Comparison of ENCODE assay signal across 8 mouse cellular contexts in genomic region chr5:138757135-138757534, GRCm38 (mm10). TPM values are rescaled to one million over a fixed set of nuclear protein-coding genes. Genes with fewer than 3 reads are reported as not detected.
DNase-seq lines count a peak whose midpoint lies in the region; ATAC-seq and TF ChIP-seq lines count a peak whose summit lies in the region.

No protein-coding gene starts in this region.

- H3K4me2 ChIP-seq in kidney, postnatal 0 days (ENCODE audit: low read length), result peak overlapping the region; percentile 93
- peak overlapping the region; percentile 95 for H3K4me2 ChIP-seq in forebrain, embryonic 12.5 days
- H3K4me2 ChIP-seq in limb, embryonic 15.5 days, result peak overlapping the region; percentile 96; the same call in 1 of the 2 replicates
- peak overlapping the region; percentile 90 for H3K4me2 ChIP-seq in neural tube, embryonic 12.5 days (replicated peaks)

- WGBS in kidney, postnatal 0 days, result 59% methylated on average over 6 of the region's 6 CpGs
- 58% methylated on average over 6 of the region's 6 CpGs for WGBS in forebrain, embryonic 12.5 days
- WGBS in limb, embryonic 15.5 days, result 74% methylated on average over 6 of the region's 6 CpGs
- 59% methylated on average over 6 of the region's 6 CpGs for WGBS in neural tube, embryonic 12.5 days
- WGBS in thymus, adult 2 months, result 87% methylated on average over 6 of the region's 6 CpGs

- H3K27me3 ChIP-seq in kidney, postnatal 0 days (ENCODE audit: insufficient read depth, low read length), result no peaks in the 10 kb centered on the region
- H3K27me3 ChIP-seq in forebrain, embryonic 12.5 days, result peaks cover 46% of the 10 kb centered on the region
- H3K27me3 ChIP-seq in limb, embryonic 15.5 days, result peaks cover 51% of the 10 kb centered on the region
- H3K27me3 ChIP-seq in neural tube, embryonic 12.5 days (replicated peaks), result peaks cover 6% of the 10 kb centered on the region; the same call in 1 of the 2 replicates
- H3K27me3 ChIP-seq in thymus, adult 2 months (ENCODE audit: control insufficient read depth, insufficient read depth, low read length), result peaks cover 2% of the 10 kb centered on the region

- no peaks in the 10 kb centered on the region for H3K9me3 ChIP-seq in kidney, postnatal 0 days (replicated peaks; ENCODE audit: low read length)
- H3K9me3 ChIP-seq in forebrain, embryonic 12.5 days, result no peaks in the 10 kb centered on the region
- no peaks in the 10 kb centered on the region for H3K9me3 ChIP-seq in limb, embryonic 15.5 days
- no peaks in the 10 kb centered on the region for H3K9me3 ChIP-seq in neural tube, embryonic 12.5 days

- peak overlapping the region; percentile 44; the same call in 1 of the 2 replicates for H3K9ac ChIP-seq in kidney, postnatal 0 days (ENCODE audit: low read depth, low read length)
- peak overlapping the region; percentile 80 for H3K9ac ChIP-seq in forebrain, embryonic 12.5 days
- H3K9ac ChIP-seq in limb, embryonic 15.5 days, result no peak overlapping the region
- H3K9ac ChIP-seq in neural tube, embryonic 12.5 days, result peak overlapping the region; percentile 88

- H3K27ac ChIP-seq in kidney, postnatal 0 days, result peak overlapping the region; percentile 85
- H3K27ac ChIP-seq in forebrain, embryonic 12.5 days, result no peak overlapping the region; the same call in 1 of the 2 replicates
- no peak overlapping the region for H3K27ac ChIP-seq in limb, embryonic 15.5 days
- peak overlapping the region; percentile 84; the same call in 1 of the 2 replicates for H3K27ac ChIP-seq in neural tube, embryonic 12.5 days
- no peak overlapping the region for H3K27ac ChIP-seq in thymus, adult 2 months (ENCODE audit: control insufficient read depth, insufficient read depth, low read length)

- TF ChIP-seq POLR2A in thymus, adult 2 months (IDR thresholded peaks at IDR 0.05; ENCODE audit: control insufficient read depth, extremely low read depth, insufficient read depth, low read length, poor library complexity), result no peak

- no peak for DNase-seq in kidney, postnatal 0 days (ENCODE audit: low spot score)
- DNase-seq in kidney, postnatal 36 days, result no peak
- DNase-seq in thymus, adult 2 months, result no peak
- DNase-seq in layer of hippocampus, adult 9-10 months (ENCODE audit: low spot score), result no peak

- 0 out of 2 replicates have a peak, but pooled peaks cover 4% of the 10 kb centered on the region for H3K36me3 ChIP-seq in kidney, postnatal 0 days (ENCODE audit: insufficient read depth, low read length)
- peaks cover 15% of the 10 kb centered on the region for H3K36me3 ChIP-seq in forebrain, embryonic 12.5 days (replicated peaks)
- 0 out of 2 replicates have a peak, but pooled peaks cover 3% of the 10 kb centered on the region for H3K36me3 ChIP-seq in limb, embryonic 15.5 days
- peaks cover 15% of the 10 kb centered on the region; the same call in 1 of the 2 replicates for H3K36me3 ChIP-seq in neural tube, embryonic 12.5 days
- no peaks in the 10 kb centered on the region for H3K36me3 ChIP-seq in thymus, adult 2 months (ENCODE audit: control insufficient read depth, insufficient read depth, low read length)

- peak overlapping the region; percentile 61 for H3K4me3 ChIP-seq in kidney, postnatal 0 days (replicated peaks; ENCODE audit: low read depth, low read length)
- H3K4me3 ChIP-seq in forebrain, embryonic 12.5 days (replicated peaks), result peak overlapping the region; percentile 67
- H3K4me3 ChIP-seq in limb, embryonic 15.5 days, result no peak overlapping the region
- peak overlapping the region; percentile 69 for H3K4me3 ChIP-seq in neural tube, embryonic 12.5 days
- no peak overlapping the region for H3K4me3 ChIP-seq in thymus, adult 2 months (ENCODE audit: control insufficient read depth, insufficient read depth, low read length)

- peaks cover 38% of the 10 kb centered on the region for H3K4me1 ChIP-seq in kidney, postnatal 0 days (replicated peaks; ENCODE audit: insufficient read depth, low read length)
- peaks cover 58% of the 10 kb centered on the region for H3K4me1 ChIP-seq in forebrain, embryonic 12.5 days
- H3K4me1 ChIP-seq in limb, embryonic 15.5 days, result peaks cover 47% of the 10 kb centered on the region
- H3K4me1 ChIP-seq in neural tube, embryonic 12.5 days, result peaks cover 75% of the 10 kb centered on the region
- no peaks in the 10 kb centered on the region for H3K4me1 ChIP-seq in thymus, adult 2 months (replicated peaks; ENCODE audit: control insufficient read depth, insufficient read depth, low read length)

- TF ChIP-seq CTCF in kidney, postnatal 0 days (IDR thresholded peaks at IDR 0.05; ENCODE audit: low read depth), result no peak
- TF ChIP-seq CTCF in thymus, adult 2 months (IDR thresholded peaks at IDR 0.05; ENCODE audit: borderline replicate concordance, control insufficient read depth, extremely low read depth, insufficient read depth, low read length, poor library complexity), result no peak

- ATAC-seq in kidney, postnatal 0 days (replicated peaks; ENCODE audit: low FRiP score, low read depth), result no peak
- no peak for ATAC-seq in forebrain, embryonic 12.5 days (ENCODE audit: low FRiP score)
- no peak for ATAC-seq in limb, embryonic 15.5 days (ENCODE audit: insufficient number of reproducible peaks, low FRiP score, low TSS enrichment, low read depth)
- no peak for ATAC-seq in neural tube, embryonic 12.5 days (ENCODE audit: low FRiP score, low read depth)
- ATAC-seq in granulocyte monocyte progenitor cell, adult 5-6 weeks (replicated peaks; ENCODE audit: poor library complexity, severe bottlenecking), result no peak

RNA-seq across cellular contexts. Expression of gene Fam20c, which starts 2.8 kb away (rescaled TPM):
- polyA plus RNA-seq in kidney, postnatal 0 days (2015; fragmentation: Nextera tagmentation; extraction: Ambion mirVana), result 27.3 and 27.6 TPM in 2 replicates
- 21.6 and 23.3 TPM in 2 replicates for polyA plus RNA-seq in forebrain, embryonic 12.5 days (2016; fragmentation: Nextera tagmentation; extraction: Ambion mirVana)
- polyA plus RNA-seq in limb, embryonic 15.5 days (2015; fragmentation: Nextera tagmentation; extraction: Ambion mirVana), result 6.4 and 7.8 TPM in 2 replicates
- polyA plus RNA-seq in neural tube, embryonic 12.5 days (2016; fragmentation: Nextera tagmentation; extraction: Ambion mirVana), result 46.9 and 51.9 TPM in 2 replicates
- polyA plus RNA-seq in thymus, adult 2 months (2012; rRNA removed), result 9.8 and 11.0 TPM in 2 replicates
- 1.5 and 6.0 TPM in 2 replicates for total RNA-seq in granulocyte monocyte progenitor cell, adult 5-6 weeks (2014; fragmentation: Nextera tagmentation)
- total RNA-seq in granulocyte monocyte progenitor cell, adult 5-6 weeks (2017), result 1.4 and 4.7 TPM in 2 replicates

Comparison
In these comparisons a context has a peak if more than half of its experiments do, and no peak if none do; other contexts are left out.
1. H3K27ac ChIP-seq: peak in kidney, postnatal 0 days (single experiment) and neural tube, embryonic 12.5 days (single experiment); none in forebrain, embryonic 12.5 days (single experiment), limb, embryonic 15.5 days (single experiment) and thymus, adult 2 months (single experiment).
2. H3K4me3 ChIP-seq: peak in kidney, postnatal 0 days (single experiment), forebrain, embryonic 12.5 days (single experiment) and neural tube, embryonic 12.5 days (single experiment); none in limb, embryonic 15.5 days (single experiment) and thymus, adult 2 months (single experiment).
3. Peak in every context shown above with its lines, with median percentiles within 50 percentile points of each other: H3K4me2 ChIP-seq.